Mouse (Mus musculus) hindbrain, embryonic 14.5 days (tissue): ENCODE results near the gene Fam234b. TPM values are rescaled to one million over a fixed set of nuclear protein-coding genes. Genes with fewer than 3 reads are reported as not detected.

Experiments used
- ATAC-seq: fragments of 200-750 bp; cut with Nextera tagmentation; 2 replicates; pipeline ENCODE4 v1.8.0; 2017; ENCODE audit warnings: moderate number of reproducible peaks, mild to moderate bottlenecking, moderate TSS enrichment, moderate library complexity; ENCODE audit not compliant: low FRiP score
- DNase-seq: peaks from one replicate; pipeline ENCODE4 v3.0.0-alpha.2; 2015; ENCODE audit warnings: low spot score
- H3K27ac ChIP-seq: fragments of 300-500 bp; sonication (generic); 2 replicates; pipeline ENCODE4 v1.5.1; 2014; ENCODE audit warnings: mild to moderate bottlenecking, moderate library complexity
- H3K27me3 ChIP-seq: fragments of 300-500 bp; sonication (generic); 2 replicates; pipeline ENCODE4 v1.6.1; 2014; ENCODE audit warnings: mild to moderate bottlenecking, low read length, mixed read lengths; ENCODE audit not compliant: control insufficient read depth, insufficient read depth
- H3K36me3 ChIP-seq: fragments of 300-500 bp; sonication (generic); replicated peaks from 2 replicates; pipeline ENCODE4 v1.6.1; 2014; ENCODE audit not compliant: control insufficient read depth, insufficient read depth
- H3K4me1 ChIP-seq: fragments of 300-500 bp; sonication (generic); replicated peaks from 2 replicates; pipeline ENCODE4 v1.6.1; 2014; ENCODE audit warnings: antibody characterized with exemption, low read length, mixed read lengths; ENCODE audit not compliant: control insufficient read depth, insufficient read depth
- H3K4me2 ChIP-seq: fragments of 300-500 bp; sonication (generic); replicated peaks from 2 replicates; pipeline ENCODE4 v1.6.1; 2014; ENCODE audit warnings: mild to moderate bottlenecking, moderate library complexity
- H3K4me3 ChIP-seq: fragments of 300-500 bp; sonication (generic); replicated peaks from 2 replicates; pipeline ENCODE4 v1.5.1; 2014; ENCODE audit warnings: mild to moderate bottlenecking, low read length
- H3K9ac ChIP-seq: fragments of 300-500 bp; sonication (generic); 2 replicates; pipeline ENCODE4 v1.6.1; 2014
- H3K9me3 ChIP-seq: fragments of 300-500 bp; sonication (generic); 2 replicates; pipeline ENCODE4 v1.6.1; 2016; ENCODE audit warnings: low read length; ENCODE audit not compliant: control insufficient read depth
- WGBS: fragments of 180-500 bp; shearing (Covaris S2); extraction: QIAGEN DNeasy Blood & Tissue Kit; methylation state at CpG from one replicate; pipeline ENCODE4 v1.1.7; 2014; 5-methylcytosine and 5-hydroxymethylcytosine counted together
- polyA plus RNA-seq: library from polyadenylated mRNA; unstranded; fragments of >200 nt; fragmentation: Nextera tagmentation; extraction: Ambion mirVana; gene quantifications from 2 replicates; pipeline ENCODE4 v1.2.1, GENCODE M21; 2014

The Fam234b gene
- polyA plus RNA-seq, 1 experiment from 2014 or later: 117 TPM

DNA sequence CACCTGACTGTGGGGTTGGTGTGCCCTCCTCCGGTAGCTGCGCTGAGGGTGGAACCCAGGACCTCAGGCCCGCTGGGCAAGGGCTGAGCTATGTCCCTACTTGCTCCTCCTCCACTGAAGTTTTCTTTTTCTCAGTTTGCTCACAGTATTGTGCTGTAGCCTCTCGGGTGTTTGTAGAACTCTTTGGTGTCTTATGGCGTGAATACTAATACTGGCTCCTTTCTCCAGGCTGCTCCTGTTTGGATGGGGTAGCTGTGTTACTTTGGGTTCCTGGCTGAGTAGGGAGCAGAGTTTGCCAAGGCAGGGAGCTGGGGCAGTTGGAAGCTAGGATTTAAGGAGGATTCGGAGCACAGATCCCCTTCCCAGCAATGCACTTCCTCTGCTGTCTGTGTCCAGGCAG, 6.0 kb downstream of the Fam234b start:
- Histone ChIP-seq H3K36me3 (no peaks in the 10 kb centered on the region), H3K9ac (no peak overlapping the region), H3K27me3 (no peaks in the 10 kb centered on the region), H3K27ac (peak overlapping the region; percentile 62), H3K4me1 (peaks cover 19% of the 10 kb centered on the region), H3K9me3 (peaks cover 4% of the 10 kb centered on the region; the same call in 1 of the 2 replicates), H3K4me3 (no peak overlapping the region), H3K4me2 (no peak overlapping the region)
- DNase-seq (no peak), ATAC-seq (peak; percentile 55; the same call in 1 of the 2 replicates)
- WGBS: 56% methylated on average over 6 of the region's 6 CpGs

DNA sequence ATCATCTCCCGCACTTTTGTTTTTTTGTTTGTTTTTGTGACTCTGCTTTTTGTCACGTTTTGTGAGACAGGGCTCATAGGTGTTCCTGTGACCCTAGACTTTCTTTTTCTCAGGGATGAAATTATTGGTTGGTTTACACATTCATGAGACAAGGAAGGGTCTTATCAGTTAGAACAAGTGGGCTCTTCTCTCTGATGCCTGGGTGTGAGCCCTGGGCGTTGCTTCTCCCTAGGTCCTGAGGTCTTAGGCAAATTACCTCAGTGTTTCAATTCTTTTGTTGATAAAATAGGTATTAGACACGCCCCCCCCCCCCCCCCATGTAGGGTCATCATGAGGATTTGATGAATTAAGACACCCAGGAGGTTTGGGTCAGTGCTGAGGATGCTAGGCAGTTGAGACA, 7.1 kb downstream of the Fam234b start:
- Histone ChIP-seq H3K9me3 (peaks cover 4% of the 10 kb centered on the region; the same call in 1 of the 2 replicates), H3K27ac (0 out of 2 replicates have a peak overlapping the region, but pooled peaks have one; percentile 62), H3K27me3 (no peaks in the 10 kb centered on the region), H3K4me2 (no peak overlapping the region), H3K9ac (no peak overlapping the region), H3K36me3 (no peaks in the 10 kb centered on the region; the same call in 1 of the 2 replicates), H3K4me3 (no peak overlapping the region), H3K4me1 (peaks cover 9% of the 10 kb centered on the region; the same call in 1 of the 2 replicates)
- ATAC-seq (no peak), DNase-seq (no peak)
- WGBS: 70% methylated on average over 4 of the region's 4 CpGs

DNA sequence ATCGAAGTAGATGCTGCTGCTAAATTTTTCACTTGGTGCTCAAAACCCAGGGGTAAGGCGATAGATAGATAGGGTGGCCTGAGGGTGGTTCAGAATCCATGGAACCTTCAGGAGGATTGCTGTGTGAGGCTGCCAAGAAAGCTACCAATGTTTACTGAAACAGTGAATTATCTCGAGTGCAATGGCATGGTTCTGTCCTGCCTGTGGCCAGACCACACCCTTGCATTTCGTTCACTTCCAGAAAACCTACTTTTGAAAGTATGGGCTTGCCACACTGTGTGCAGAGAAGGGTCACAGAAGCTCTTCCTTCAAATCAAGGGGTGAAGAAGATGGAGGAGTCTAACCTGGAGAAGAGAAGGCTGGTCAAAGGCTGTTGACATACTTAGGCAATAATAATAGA, 8.0 kb downstream of the Fam234b start:
- Histone ChIP-seq H3K4me2 (no peak overlapping the region), H3K36me3 (peaks cover 4% of the 10 kb centered on the region; the same call in 1 of the 2 replicates), H3K4me3 (no peak overlapping the region), H3K9ac (no peak overlapping the region), H3K27me3 (no peaks in the 10 kb centered on the region), H3K4me1 (peaks cover under 1% of the 10 kb centered on the region; the same call in 1 of the 2 replicates), H3K9me3 (peaks cover 4% of the 10 kb centered on the region; the same call in 1 of the 2 replicates), H3K27ac (no peak overlapping the region)
- DNase-seq (no peak), ATAC-seq (no peak)
- WGBS: 89% methylated on average over 4 of the region's 4 CpGs

DNA sequence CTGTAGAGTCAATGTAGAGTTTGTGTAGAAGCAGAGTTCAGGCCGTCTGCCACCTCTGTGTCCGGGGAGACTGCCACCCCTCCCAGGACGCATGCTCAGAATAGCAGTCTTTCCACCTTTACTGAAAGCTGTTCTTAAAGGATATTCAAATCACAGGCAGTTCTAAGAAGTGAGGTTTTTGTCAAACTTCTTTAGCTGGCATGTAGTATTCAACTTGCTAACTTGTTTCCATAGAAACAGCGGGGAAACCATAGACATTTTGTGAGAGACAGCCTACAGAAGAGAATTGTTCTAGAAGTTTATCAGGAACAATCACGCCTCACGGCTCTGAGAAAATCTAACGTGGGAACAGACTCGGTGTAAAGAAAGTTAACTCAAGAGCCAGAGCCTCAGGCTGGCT, 9.1 kb downstream of the Fam234b start:
- WGBS: 36% methylated on average over 8 of the region's 8 CpGs
- peaks cover 4% of the 10 kb centered on the region; the same call in 1 of the 2 replicates for H3K9me3 ChIP-seq
- no peak overlapping the region for H3K4me3 ChIP-seq
- H3K4me1 ChIP-seq: no peaks in the 10 kb centered on the region
- H3K4me2 ChIP-seq: no peak overlapping the region
- ATAC-seq (no peak; the same call in 1 of the 2 replicates), DNase-seq (no peak)
- peaks cover 4% of the 10 kb centered on the region; the same call in 1 of the 2 replicates for H3K36me3 ChIP-seq
- no peaks in the 10 kb centered on the region for H3K27me3 ChIP-seq
- no peak overlapping the region; the same call in 1 of the 2 replicates for H3K27ac ChIP-seq
- H3K9ac ChIP-seq: no peak overlapping the region

DNA sequence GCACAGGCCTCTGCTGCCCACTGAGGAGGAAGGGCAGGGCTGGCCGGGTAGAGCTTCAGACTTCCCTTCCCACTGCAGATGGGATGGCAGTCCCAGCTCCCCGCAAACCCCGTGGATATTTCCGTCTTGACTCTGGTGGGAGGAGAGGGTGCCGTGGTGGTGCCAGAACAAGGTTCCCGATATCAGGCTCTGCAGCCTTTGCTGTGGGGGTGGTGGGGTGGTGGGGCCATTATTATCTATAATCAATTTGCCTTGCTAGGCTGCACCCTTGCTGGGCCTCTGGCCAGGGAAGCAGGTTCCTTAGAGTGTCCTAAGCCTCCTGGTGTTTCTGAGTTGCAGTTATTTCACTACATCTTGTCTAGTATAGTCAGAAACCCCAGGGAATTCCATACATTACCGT, 13.4 kb downstream of the Fam234b start:
- H3K4me3 ChIP-seq: no peak overlapping the region
- H3K36me3 ChIP-seq: peaks cover 10% of the 10 kb centered on the region; the same call in 1 of the 2 replicates
- H3K4me2 ChIP-seq: no peak overlapping the region
- H3K4me1 ChIP-seq: no peaks in the 10 kb centered on the region
- H3K27ac ChIP-seq: no peak overlapping the region
- ATAC-seq (no peak), DNase-seq (no peak)
- no peaks in the 10 kb centered on the region for H3K27me3 ChIP-seq
- H3K9ac ChIP-seq: no peak overlapping the region
- peaks cover 4% of the 10 kb centered on the region; the same call in 1 of the 2 replicates for H3K9me3 ChIP-seq
- WGBS: 62% methylated on average over 7 of the region's 7 CpGs

DNA sequence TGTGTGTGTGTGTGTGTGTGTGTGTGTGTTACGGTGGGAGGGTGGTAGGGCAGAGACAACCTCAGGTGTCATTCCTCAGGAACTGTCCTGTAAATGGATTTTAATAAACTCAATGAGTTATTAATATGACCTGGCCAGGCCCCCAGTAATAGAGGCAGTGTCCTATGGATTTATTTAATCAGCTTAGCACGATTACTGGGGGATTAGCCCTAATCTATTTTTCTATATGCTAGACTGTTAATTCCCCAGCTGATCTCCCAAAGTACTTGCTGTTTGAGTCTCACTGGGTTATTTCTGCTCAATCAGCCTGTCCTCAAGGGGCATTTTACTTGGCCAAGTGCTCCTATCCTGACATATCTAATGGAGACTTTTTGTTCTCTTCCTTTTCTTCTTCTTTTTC, 14.9 kb downstream of the Fam234b start:
- Histone ChIP-seq H3K9ac (no peak overlapping the region), H3K27me3 (no peaks in the 10 kb centered on the region), H3K27ac (no peak overlapping the region), H3K4me3 (no peak overlapping the region), H3K36me3 (peaks cover 24% of the 10 kb centered on the region), H3K9me3 (peaks cover 3% of the 10 kb centered on the region; the same call in 1 of the 2 replicates), H3K4me1 (no peaks in the 10 kb centered on the region), H3K4me2 (no peak overlapping the region)
- WGBS: 85% methylated on average over 2 of the region's 2 CpGs
- DNase-seq (no peak), ATAC-seq (no peak)

DNA sequence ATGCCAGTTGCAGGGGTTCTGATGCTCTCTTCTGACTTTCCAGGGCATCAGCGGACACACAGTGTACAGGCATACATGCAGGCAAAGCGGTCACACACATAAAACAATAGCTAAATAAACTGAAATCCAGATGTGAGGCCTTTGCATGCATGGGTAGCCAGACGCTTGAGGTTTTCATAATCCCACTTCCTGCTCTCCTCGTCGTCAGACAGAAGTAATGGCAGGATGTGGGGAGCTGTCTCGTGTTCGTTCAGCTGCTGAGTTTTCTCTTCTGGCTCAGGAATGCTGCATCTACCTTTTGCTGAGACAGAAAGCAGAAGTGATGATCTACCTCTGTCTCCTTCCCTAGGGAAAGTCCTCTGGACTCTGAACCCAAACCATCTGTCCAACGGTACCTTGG, 20.6 kb downstream of the Fam234b start:
- no peaks in the 10 kb centered on the region for H3K9me3 ChIP-seq
- no peaks in the 10 kb centered on the region for H3K27me3 ChIP-seq
- no peak overlapping the region for H3K27ac ChIP-seq
- 78% methylated on average over 8 of the region's 8 CpGs for WGBS
- ATAC-seq (no peak), DNase-seq (no peak)
- H3K36me3 ChIP-seq: peaks cover 47% of the 10 kb centered on the region
- no peak overlapping the region for H3K4me2 ChIP-seq
- H3K4me1 ChIP-seq: 0 out of 2 replicates have a peak, but pooled peaks cover under 1% of the 10 kb centered on the region
- no peak overlapping the region for H3K9ac ChIP-seq
- H3K4me3 ChIP-seq: no peak overlapping the region

DNA sequence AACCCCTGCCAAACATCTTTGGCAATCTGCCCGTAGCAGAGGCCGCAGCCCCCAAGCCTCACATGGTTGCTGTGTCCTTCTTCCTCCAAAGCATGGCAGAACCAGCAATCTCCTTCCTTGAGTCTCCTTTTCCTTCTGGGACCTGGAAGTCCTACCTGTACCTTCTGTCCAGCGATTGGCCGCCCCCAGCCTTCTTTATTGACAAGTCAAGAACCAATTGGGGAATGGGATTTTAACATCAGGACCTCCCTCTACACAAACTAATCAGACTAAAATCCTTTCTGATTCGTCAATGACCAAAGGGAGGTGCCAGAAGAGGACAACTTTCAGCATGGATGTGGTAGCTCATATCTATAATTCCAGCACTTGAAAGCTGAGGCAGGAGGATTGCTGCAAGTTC, 22.1 kb downstream of the Fam234b start:
- 90% methylated on average over 5 of the region's 5 CpGs for WGBS
- Histone ChIP-seq H3K36me3 (peaks cover 46% of the 10 kb centered on the region), H3K9me3 (no peaks in the 10 kb centered on the region), H3K9ac (no peak overlapping the region), H3K4me1 (peaks cover 11% of the 10 kb centered on the region), H3K27ac (no peak overlapping the region), H3K4me2 (no peak overlapping the region), H3K4me3 (no peak overlapping the region), H3K27me3 (no peaks in the 10 kb centered on the region)
- no peak for ATAC-seq
- no peak for DNase-seq

DNA sequence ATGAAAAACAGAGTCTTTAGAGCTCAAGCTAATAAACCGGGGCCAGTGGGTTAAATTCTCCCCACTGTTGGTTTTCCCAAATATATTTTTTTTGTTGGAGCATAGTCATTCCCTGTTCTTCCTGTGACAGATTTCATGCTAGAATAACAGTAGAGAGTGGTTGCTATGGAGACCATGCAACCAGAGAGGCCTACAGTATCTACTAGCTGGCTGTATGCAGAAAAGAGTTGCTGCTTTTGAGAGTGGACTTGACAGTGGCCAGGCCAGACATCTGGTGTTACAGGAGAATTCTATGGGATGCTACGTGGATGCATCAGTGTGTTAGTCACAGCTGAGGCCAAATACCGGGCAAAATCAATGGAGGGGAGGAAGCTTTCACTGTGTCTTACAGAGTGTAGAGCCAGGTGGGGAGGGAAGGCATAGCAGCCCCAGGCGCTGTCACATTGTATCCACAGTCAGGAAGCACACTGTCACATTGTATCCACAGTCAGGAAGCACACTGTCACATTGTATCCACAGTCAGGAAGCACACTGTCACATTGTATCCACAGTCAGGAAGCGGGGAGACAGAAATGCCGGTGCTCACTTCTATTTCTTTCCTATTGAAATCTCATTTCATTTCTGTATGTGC, 26.1 kb downstream of the Fam234b start:
- no peaks in the 10 kb centered on the region for H3K27me3 ChIP-seq
- H3K9ac ChIP-seq: no peak overlapping the region
- ATAC-seq: peak; percentile 73
- no peaks in the 10 kb centered on the region for H3K9me3 ChIP-seq
- 56% methylated on average over 6 of the region's 6 CpGs for WGBS
- H3K4me3 ChIP-seq: no peak overlapping the region
- peak; percentile 42 for DNase-seq
- H3K27ac ChIP-seq: peak overlapping the region; percentile 44
- peaks cover 32% of the 10 kb centered on the region for H3K36me3 ChIP-seq
- H3K4me2 ChIP-seq: no peak overlapping the region
- peaks cover 12% of the 10 kb centered on the region for H3K4me1 ChIP-seq
